Mouse (Mus musculus) testis, adult 2 months (tissue): ENCODE data around the gene Mtcl1. TPM values are rescaled to one million over a fixed set of nuclear protein-coding genes. Genes with fewer than 3 reads are reported as not detected.

Experiments used
- H3K27ac ChIP-seq: fragments of 200-500 bp; 2 replicates; pipeline ENCODE4 v1.5.1; 2012; ENCODE audit warnings: low read depth, low read length; ENCODE audit not compliant: control insufficient read depth, insufficient read depth
- H3K27me3 ChIP-seq: fragments of 200-500 bp; 2 replicates; pipeline ENCODE4 v1.6.1; 2012; ENCODE audit warnings: mild to moderate bottlenecking, low read length, moderate library complexity; ENCODE audit not compliant: control insufficient read depth, insufficient read depth
- H3K36me3 ChIP-seq: fragments of 200-500 bp; 2 replicates; pipeline ENCODE4 v1.6.1; 2012; ENCODE audit warnings: mild to moderate bottlenecking, low read length; ENCODE audit not compliant: control insufficient read depth, insufficient read depth
- H3K4me1 ChIP-seq: fragments of 200-500 bp; 2 replicates; pipeline ENCODE4 v1.6.1; 2012; ENCODE audit warnings: low read length; ENCODE audit not compliant: control insufficient read depth, insufficient read depth
- H3K4me3 ChIP-seq: fragments of 200-500 bp; 2 replicates; pipeline ENCODE4 v1.5.1; 2012; ENCODE audit warnings: low read depth, mild to moderate bottlenecking, low read length, moderate library complexity, mixed read lengths; ENCODE audit not compliant: control insufficient read depth
- CTCF ChIP-seq: fragments of 200-500 bp; IDR thresholded peaks from 2 replicates; pipeline ENCODE4 v1.5.1; 2012; ENCODE audit warnings: low read depth, mild to moderate bottlenecking, inconsistent platforms, low read length, moderate library complexity; ENCODE audit not compliant: control insufficient read depth, insufficient read depth, insufficient replicate concordance
- POLR2A ChIP-seq: fragments of 200-500 bp; IDR thresholded peaks from 2 replicates; pipeline ENCODE4 v1.6.1; 2012; ENCODE audit warnings: low read depth, mild to moderate bottlenecking, inconsistent platforms, low read length, moderate library complexity; ENCODE audit not compliant: control insufficient read depth
- polyA plus RNA-seq: library from polyadenylated mRNA; depleted of rRNA; stranded (reverse); fragments of >200 nt; gene quantifications from 2 replicates; pipeline ENCODE4 v1.2.3, GENCODE M21; 2012

The Mtcl1 gene
- polyA plus RNA-seq, 1 experiment: 6.8 TPM

GRCm38 (mm10) chr17:66471775-66472174, 22.2 kb upstream of the Mtcl1 start:
- H3K27me3 ChIP-seq: no peaks in the 10 kb centered on the region
- no peaks in the 10 kb centered on the region for H3K4me1 ChIP-seq
- TF ChIP-seq CTCF (no peak), POLR2A (no peak)
- no peaks in the 10 kb centered on the region for H3K36me3 ChIP-seq
- H3K27ac ChIP-seq: no peak overlapping the region
- H3K4me3 ChIP-seq: no peak overlapping the region

GRCm38 (mm10) chr17:66471252-66471651, 21.7 kb upstream of the Mtcl1 start:
- no peak overlapping the region for H3K4me3 ChIP-seq
- no peaks in the 10 kb centered on the region for H3K36me3 ChIP-seq
- H3K27me3 ChIP-seq: no peaks in the 10 kb centered on the region
- H3K27ac ChIP-seq: no peak overlapping the region
- TF ChIP-seq POLR2A: no peak
- TF ChIP-seq CTCF: no peak
- H3K4me1 ChIP-seq: no peaks in the 10 kb centered on the region

DNA sequence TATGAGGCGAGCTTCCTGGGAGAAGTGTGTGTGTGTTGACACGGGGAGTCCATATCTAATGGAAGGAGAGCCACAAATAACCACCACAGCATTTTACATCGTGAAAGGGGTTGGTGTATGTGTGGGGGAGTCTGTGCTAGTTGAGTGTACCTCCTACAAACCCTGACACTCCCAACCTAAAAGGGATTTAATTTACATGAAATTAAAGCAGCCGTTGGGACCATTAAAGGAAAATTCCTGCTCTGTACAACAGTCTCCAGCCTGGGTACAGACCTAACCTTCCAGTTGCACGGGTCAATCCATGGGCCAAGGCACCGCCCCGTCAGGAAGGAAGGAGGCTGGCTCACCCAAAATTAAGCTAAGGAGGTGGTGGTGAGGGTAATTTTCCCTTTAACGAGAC, 20.5 kb upstream of the Mtcl1 start:
- no peak overlapping the region for H3K27ac ChIP-seq
- no peaks in the 10 kb centered on the region for H3K4me1 ChIP-seq
- TF ChIP-seq CTCF: no peak
- H3K36me3 ChIP-seq: no peaks in the 10 kb centered on the region
- no peaks in the 10 kb centered on the region for H3K27me3 ChIP-seq
- no peak overlapping the region for H3K4me3 ChIP-seq

DNA sequence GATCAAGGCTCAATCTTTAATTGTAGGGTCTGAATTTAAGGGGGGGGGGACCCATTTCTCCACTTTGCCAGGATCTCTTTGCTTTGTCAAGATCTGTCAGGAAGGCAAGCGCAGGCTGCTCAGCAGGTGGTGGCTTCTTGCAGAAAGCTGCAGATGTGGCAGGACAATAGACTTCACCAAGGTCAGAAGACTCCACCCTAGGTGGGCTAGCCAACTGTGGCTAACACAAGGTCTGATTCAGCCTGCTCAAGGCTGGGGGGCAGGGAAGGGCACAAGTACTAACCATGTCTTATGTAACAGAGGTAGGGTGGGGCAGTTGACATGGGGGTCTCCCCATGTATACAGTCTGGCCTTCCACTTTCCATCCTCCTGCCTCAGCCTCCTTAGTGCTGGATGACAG, 7.7 kb upstream of the Mtcl1 start:
- H3K27ac ChIP-seq: no peak overlapping the region
- no peaks in the 10 kb centered on the region for H3K36me3 ChIP-seq
- H3K4me3 ChIP-seq: peak overlapping the region; percentile 40; the same call in 1 of the 2 replicates
- TF ChIP-seq CTCF: no peak
- no peak; the same call in 1 of the 2 replicates for TF ChIP-seq POLR2A
- H3K27me3 ChIP-seq: no peaks in the 10 kb centered on the region
- H3K4me1 ChIP-seq: peaks cover 2% of the 10 kb centered on the region; the same call in 1 of the 2 replicates

DNA sequence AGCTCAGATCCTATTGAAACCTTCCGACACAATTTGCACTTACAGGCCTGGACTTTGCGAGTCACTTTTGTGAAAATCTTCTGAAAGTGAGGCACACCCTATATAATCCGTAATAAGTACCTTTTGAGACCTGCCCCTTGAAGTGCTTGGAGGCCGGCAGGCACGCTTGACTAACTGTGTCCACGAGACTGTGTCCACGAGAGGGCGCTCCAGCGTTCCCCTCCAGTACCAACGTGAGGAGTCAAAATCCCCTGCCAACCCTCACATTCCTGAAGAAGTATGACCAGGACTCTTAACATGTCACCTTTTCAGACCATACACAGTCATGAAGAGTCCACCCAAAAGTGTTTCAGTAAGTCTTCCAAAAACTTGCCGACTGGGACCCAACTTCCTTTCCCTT, 1.6 kb upstream of the Mtcl1 start:
- no peaks in the 10 kb centered on the region for H3K36me3 ChIP-seq
- H3K4me3 ChIP-seq: no peak overlapping the region
- H3K27me3 ChIP-seq: peaks cover 2% of the 10 kb centered on the region; the same call in 1 of the 2 replicates
- H3K4me1 ChIP-seq: peaks cover 20% of the 10 kb centered on the region
- H3K27ac ChIP-seq: no peak overlapping the region
- TF ChIP-seq CTCF: peak; percentile 93; the same call in 1 of the 2 replicates
- no peak for TF ChIP-seq POLR2A

DNA sequence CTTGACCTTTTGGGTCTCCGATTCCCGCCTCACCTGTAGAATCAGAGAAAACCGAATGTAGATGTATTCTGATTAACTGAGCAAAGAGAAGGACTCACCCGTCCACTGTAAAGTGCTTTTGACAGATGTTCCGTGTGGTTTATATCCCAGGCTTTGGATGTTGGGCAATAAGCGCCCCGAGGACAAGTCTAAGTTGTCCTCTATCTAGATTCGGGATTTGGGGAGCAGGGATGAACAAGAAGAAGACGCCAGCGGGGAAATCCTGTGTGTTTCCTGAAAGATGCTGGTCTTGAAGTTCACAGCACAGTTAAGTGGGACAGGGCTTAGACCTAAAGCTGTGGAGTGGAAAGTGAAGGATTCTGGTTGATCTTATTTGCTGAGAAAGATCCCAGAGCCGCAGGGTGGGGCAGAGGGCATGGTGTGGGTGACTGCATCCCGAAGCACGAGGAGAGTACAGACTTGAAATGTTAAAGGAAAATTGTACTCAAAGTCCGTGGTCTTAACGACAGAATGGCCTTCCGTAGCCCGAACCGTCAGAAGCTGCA, 1.0 kb upstream of the Mtcl1 start:
- H3K4me3 ChIP-seq: peak overlapping the region; percentile 71
- TF ChIP-seq CTCF (no peak), POLR2A (no peak)
- H3K27ac ChIP-seq: peak overlapping the region; percentile 15; the same call in 1 of the 2 replicates
- H3K27me3 ChIP-seq: peaks cover 2% of the 10 kb centered on the region; the same call in 1 of the 2 replicates
- peaks cover 20% of the 10 kb centered on the region for H3K4me1 ChIP-seq
- no peaks in the 10 kb centered on the region for H3K36me3 ChIP-seq

DNA sequence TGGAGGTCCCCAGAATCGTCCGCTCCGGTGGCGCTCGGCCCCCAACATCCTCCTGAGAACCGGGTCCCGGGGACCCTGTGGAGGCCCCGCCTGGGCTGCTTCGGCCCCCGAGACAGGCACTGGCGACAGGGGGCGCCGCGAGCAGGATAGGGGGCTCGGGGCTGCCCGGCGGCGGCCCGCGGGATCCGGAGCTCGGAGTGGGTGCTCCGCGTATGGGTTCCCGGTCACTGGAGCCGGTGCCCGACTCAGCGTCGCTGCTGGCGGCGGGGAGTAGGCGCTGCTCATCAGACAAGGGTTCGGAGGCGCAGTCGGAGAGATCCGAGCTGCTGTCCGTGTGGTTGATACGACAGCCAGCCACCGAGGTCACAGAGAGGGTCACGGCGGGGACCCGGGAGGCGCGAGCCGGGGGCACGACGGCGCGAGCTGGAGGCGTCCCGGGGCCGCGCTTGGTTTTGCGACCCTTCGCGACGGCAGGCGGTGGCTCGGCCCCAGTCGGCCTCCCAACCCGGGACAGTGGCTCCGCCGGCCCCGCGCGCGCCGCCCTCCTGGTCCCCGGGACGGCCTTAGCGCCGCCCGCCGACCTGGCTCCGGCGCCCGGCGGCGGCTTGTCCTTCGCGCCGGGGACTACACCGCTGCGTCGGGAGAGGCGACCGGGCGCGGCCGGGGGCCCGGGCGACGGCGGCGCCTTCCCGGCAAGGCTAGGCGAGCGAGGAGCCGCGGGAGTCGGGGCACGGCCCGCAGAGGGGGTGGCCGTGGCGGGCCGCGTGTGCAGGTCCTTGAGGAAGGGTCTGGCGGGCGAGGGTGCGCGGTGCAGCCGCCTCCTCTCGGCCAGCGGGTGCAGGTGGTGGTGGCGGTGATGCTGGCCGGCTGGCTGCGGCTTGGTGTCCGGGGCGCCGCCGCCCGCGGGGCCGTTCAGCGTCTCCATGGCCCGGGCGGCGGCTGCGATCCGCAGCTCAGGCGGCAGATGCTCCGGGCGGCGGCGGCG, 837 bp downstream of the Mtcl1 start:
- H3K4me1 ChIP-seq: peaks cover 20% of the 10 kb centered on the region
- no peak for TF ChIP-seq CTCF
- peak overlapping the region; percentile 79 for H3K4me3 ChIP-seq
- peak overlapping the region; percentile 39; the same call in 1 of the 2 replicates for H3K27ac ChIP-seq
- H3K36me3 ChIP-seq: no peaks in the 10 kb centered on the region
- H3K27me3 ChIP-seq: peaks cover 2% of the 10 kb centered on the region; the same call in 1 of the 2 replicates
